Mouse (Mus musculus) thymus, postnatal 0 days (tissue): ENCODE measurements at regions not wholly inside any gene's neighbourhood (a gene's known extent, or its start where the extent isn't known, plus 50 kb on each side); places are given as distances from the start of the nearest gene placed in this dataset.

Experiments
- DNase-seq: peaks from one replicate; pipeline ENCODE4 v3.0.0-alpha.2; 2015; ENCODE audit warnings: low spot score

GRCm38 (mm10) chr1:73728377-73728776, 395.9 kb downstream of the Tns1 start:
- DNase-seq, result no peak

GRCm38 (mm10) chr1:73727781-73728180, 396.5 kb downstream of the Tns1 start:
- DNase-seq, result no peak

GRCm38 (mm10) chr1:73726658-73727057, 397.6 kb downstream of the Tns1 start:
- no peak for DNase-seq

- DNase-seq, result no peak
Observed at GRCm38 (mm10) chr1:73725486-73725885, 398.8 kb downstream of the Tns1 start.

- no peak for DNase-seq
Observed at GRCm38 (mm10) chr1:73724551-73724950, 399.7 kb downstream of the Tns1 start.

GRCm38 (mm10) chr1:73721486-73722225, 402.6 kb downstream of the Tns1 start:
- no peak for DNase-seq

- DNase-seq, result no peak
Observed at GRCm38 (mm10) chr1:73718421-73718820, 405.8 kb downstream of the Tns1 start.

- DNase-seq, result no peak
Observed at GRCm38 (mm10) chr1:73717401-73717800, 406.8 kb downstream of the Tns1 start.

GRCm38 (mm10) chr1:73716901-73717300, 407.3 kb downstream of the Tns1 start:
- DNase-seq, result no peak

- no peak for DNase-seq
Observed at GRCm38 (mm10) chr1:73715571-73715970, 408.7 kb downstream of the Tns1 start.

- no peak for DNase-seq
Observed at GRCm38 (mm10) chr1:73702428-73702842, 421.8 kb downstream of the Tns1 start.

GRCm38 (mm10) chr1:73693537-73693936, 430.7 kb downstream of the Tns1 start:
- no peak for DNase-seq

- no peak for DNase-seq
Observed at GRCm38 (mm10) chr1:73685734-73686133, 438.5 kb downstream of the Tns1 start.

GRCm38 (mm10) chr1:73685066-73685465, 439.2 kb downstream of the Tns1 start:
- no peak for DNase-seq

- no peak for DNase-seq
Observed at GRCm38 (mm10) chr1:73684166-73684565, 440.1 kb downstream of the Tns1 start.

GRCm38 (mm10) chr1:73683132-73683888, 440.9 kb downstream of the Tns1 start:
- DNase-seq, result no peak

- DNase-seq, result no peak
Observed at GRCm38 (mm10) chr1:73681697-73682096, 442.6 kb downstream of the Tns1 start.

GRCm38 (mm10) chr1:73680829-73681228, 443.4 kb downstream of the Tns1 start:
- no peak for DNase-seq

- no peak for DNase-seq
Observed at GRCm38 (mm10) chr1:73673851-73674235, 450.4 kb downstream of the Tns1 start.

- DNase-seq, result no peak
Observed at GRCm38 (mm10) chr1:73673191-73673850, 450.9 kb downstream of the Tns1 start.

GRCm38 (mm10) chr1:73672239-73672638, 452.0 kb downstream of the Tns1 start:
- no peak for DNase-seq

GRCm38 (mm10) chr1:73668691-73669090, 455.6 kb downstream of the Tns1 start:
- no peak for DNase-seq
